Mouse (Mus musculus) embryonic facial prominence, embryonic 11.5 days (tissue): Measurements from ENCODE around the gene Gpha2. TPM values are rescaled to one million over a fixed set of nuclear protein-coding genes. Genes with fewer than 3 reads are reported as not detected.

Source experiments
- ATAC-seq: fragments of 200-750 bp; cut with Nextera tagmentation; replicated peaks from 2 replicates; pipeline ENCODE4 v1.8.0; 2017; ENCODE audit warnings: low read depth; ENCODE audit not compliant: insufficient number of reproducible peaks, low FRiP score, low TSS enrichment
- DNase-seq: peaks from one replicate; pipeline ENCODE4 v3.0.0-alpha.2; 2015; ENCODE audit warnings: low spot score
- H3K27ac ChIP-seq: fragments of 300-500 bp; sonication (generic); replicated peaks from 2 replicates; pipeline ENCODE4 v1.5.1; 2014; ENCODE audit warnings: mild to moderate bottlenecking, low read depth, low read length, control low read depth
- H3K27me3 ChIP-seq: fragments of 300-500 bp; sonication (generic); 2 replicates; pipeline ENCODE4 v1.6.1; 2014; ENCODE audit warnings: mild to moderate bottlenecking, low read length, moderate library complexity, mixed read lengths; ENCODE audit not compliant: control insufficient read depth, insufficient read depth
- H3K36me3 ChIP-seq: fragments of 300-500 bp; sonication (generic); replicated peaks from 2 replicates; pipeline ENCODE4 v1.6.1; 2014; ENCODE audit warnings: low read depth, mild to moderate bottlenecking, low read length, moderate library complexity, mixed read lengths; ENCODE audit not compliant: control insufficient read depth, insufficient read depth
- H3K4me1 ChIP-seq: fragments of 300-500 bp; sonication (generic); 2 replicates; pipeline ENCODE4 v1.6.1; 2014; ENCODE audit warnings: low read length, mixed read lengths; ENCODE audit not compliant: control insufficient read depth, insufficient read depth
- H3K4me2 ChIP-seq: fragments of 300-500 bp; sonication (generic); 2 replicates; pipeline ENCODE4 v1.6.1; 2014; ENCODE audit warnings: low read depth, mild to moderate bottlenecking, control low read depth, low read length, moderate library complexity
- H3K4me3 ChIP-seq: fragments of 300-500 bp; sonication (generic); 2 replicates; pipeline ENCODE4 v1.5.1; 2014; ENCODE audit warnings: low read depth, low read length, control low read depth
- H3K9ac ChIP-seq: fragments of 300-500 bp; sonication (generic); replicated peaks from 2 replicates; pipeline ENCODE4 v1.6.1; 2014; ENCODE audit warnings: mild to moderate bottlenecking, control low read depth, low read length
- H3K9me3 ChIP-seq: fragments of 300-500 bp; sonication (generic); replicated peaks from 2 replicates; pipeline ENCODE4 v1.6.1; 2016; ENCODE audit warnings: mild to moderate bottlenecking, low read length, inconsistent platforms, mixed read lengths; ENCODE audit not compliant: control insufficient read depth
- WGBS: fragments of 180-500 bp; shearing (Covaris S2); extraction: QIAGEN DNeasy Blood & Tissue Kit; methylation state at CpG from one replicate; pipeline ENCODE4 v1.1.7; 2014; 5-methylcytosine and 5-hydroxymethylcytosine counted together
- polyA plus RNA-seq: library from polyadenylated mRNA; unstranded; fragments of >200 nt; fragmentation: Nextera tagmentation; extraction: Ambion mirVana; gene quantifications from 2 replicates; pipeline ENCODE4 v1.2.1, GENCODE M21; 2014

Gene Gpha2
- polyA plus RNA-seq, 1 experiment from 2014 or later: 1.9 TPM

DNA sequence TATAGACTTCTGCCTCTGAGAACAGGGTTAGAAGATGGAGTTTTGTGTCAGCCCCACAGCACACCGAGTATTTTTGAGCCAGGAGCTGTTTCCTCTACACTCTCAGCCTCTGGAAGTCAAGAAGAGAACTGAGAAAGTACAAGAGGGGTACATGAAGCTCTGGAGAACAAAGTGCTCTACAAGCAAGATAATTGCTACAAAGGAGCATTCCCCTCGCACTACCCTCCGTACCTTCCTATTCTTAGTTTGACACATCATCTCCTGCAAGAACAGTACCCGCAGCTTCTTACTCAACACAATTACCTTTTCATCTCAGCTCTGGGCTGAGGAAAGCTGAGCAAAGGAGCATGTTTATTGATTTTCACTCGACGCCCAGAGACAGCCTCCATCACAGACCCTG, 7.6 kb upstream of the Gpha2 start:
- Histone ChIP-seq H3K4me3 (no peak overlapping the region), H3K27ac (no peak overlapping the region), H3K4me2 (no peak overlapping the region), H3K4me1 (no peaks in the 10 kb centered on the region), H3K27me3 (no peaks in the 10 kb centered on the region), H3K36me3 (no peaks in the 10 kb centered on the region), H3K9me3 (no peaks in the 10 kb centered on the region), H3K9ac (no peak overlapping the region)
- WGBS: 72% methylated on average over 6 of the region's 6 CpGs
- DNase-seq (no peak), ATAC-seq (no peak)

DNA sequence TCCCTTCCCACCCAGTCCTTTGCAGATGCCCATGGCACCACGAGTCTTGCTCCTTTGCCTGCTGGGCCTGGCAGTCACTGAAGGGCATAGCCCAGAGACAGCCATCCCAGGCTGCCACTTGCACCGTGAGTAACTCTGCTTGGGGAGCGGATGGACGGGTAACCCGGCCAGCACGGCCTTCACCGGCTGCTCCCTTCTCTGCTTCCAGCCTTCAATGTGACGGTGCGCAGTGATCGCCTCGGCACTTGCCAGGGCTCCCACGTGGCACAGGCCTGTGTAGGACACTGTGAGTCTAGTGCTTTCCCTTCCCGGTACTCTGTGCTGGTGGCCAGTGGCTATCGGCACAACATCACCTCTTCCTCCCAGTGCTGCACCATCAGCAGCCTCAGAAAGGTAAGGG, 583 bp downstream of the Gpha2 start:
- no peak overlapping the region for H3K4me2 ChIP-seq
- no peak for DNase-seq
- H3K9ac ChIP-seq: no peak overlapping the region
- H3K27me3 ChIP-seq: no peaks in the 10 kb centered on the region
- H3K9me3 ChIP-seq: no peaks in the 10 kb centered on the region
- no peaks in the 10 kb centered on the region for H3K4me1 ChIP-seq
- no peak overlapping the region for H3K4me3 ChIP-seq
- 0 out of 2 replicates have a peak, but pooled peaks have one; percentile 32 for ATAC-seq
- 86% methylated on average over 14 of the region's 14 CpGs for WGBS
- peaks cover 2% of the 10 kb centered on the region; the same call in 1 of the 2 replicates for H3K36me3 ChIP-seq
- H3K27ac ChIP-seq: no peak overlapping the region

DNA sequence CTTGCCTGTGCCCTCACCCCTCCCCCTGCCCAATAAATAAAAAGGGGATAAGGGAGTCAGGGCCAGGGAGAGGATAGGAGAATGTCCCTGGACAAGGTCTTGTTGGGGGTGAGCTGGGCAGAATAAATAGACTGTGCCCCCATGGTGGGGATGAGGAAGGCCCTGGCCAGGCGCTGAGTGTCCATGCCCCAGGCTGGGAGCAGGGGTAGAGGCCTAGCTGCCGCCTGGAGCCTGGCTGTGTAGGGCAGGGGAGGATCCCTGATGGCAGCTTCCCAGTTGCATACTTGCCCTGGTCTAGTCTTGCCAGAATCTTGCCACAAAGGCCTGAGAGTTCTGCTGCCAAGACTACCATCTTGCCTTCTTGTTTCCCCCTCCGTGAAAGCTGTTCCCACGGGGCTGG, 1.7 kb downstream of the Gpha2 start:
- no peaks in the 10 kb centered on the region for H3K4me1 ChIP-seq
- H3K27me3 ChIP-seq: no peaks in the 10 kb centered on the region
- no peak overlapping the region for H3K4me3 ChIP-seq
- no peak overlapping the region for H3K9ac ChIP-seq
- H3K4me2 ChIP-seq: no peak overlapping the region
- 79% methylated on average over 4 of the region's 4 CpGs for WGBS
- DNase-seq: no peak
- H3K27ac ChIP-seq: no peak overlapping the region
- no peaks in the 10 kb centered on the region for H3K9me3 ChIP-seq
- H3K36me3 ChIP-seq: peaks cover 2% of the 10 kb centered on the region; the same call in 1 of the 2 replicates
- ATAC-seq: no peak

DNA sequence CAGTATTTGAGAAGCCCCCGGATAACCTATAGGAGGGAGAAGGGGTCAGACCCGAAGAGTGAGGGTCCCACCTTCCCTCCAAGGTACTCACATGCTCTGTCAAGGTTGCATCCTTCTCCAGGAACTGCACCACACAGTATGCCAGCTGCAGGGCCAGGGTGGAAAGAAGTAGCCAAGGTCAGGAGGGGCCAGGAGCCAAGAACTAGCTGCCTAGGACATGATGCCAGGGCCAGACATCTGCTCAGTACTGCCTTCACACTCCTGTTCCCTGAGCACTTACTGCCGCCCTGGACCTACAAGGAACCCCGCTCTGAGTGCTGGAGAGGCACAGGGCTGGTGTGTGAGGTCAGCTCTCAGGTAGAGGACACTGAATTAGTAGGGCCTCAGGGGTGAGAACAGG, 4.2 kb downstream of the Gpha2 start:
- ATAC-seq (no peak), DNase-seq (no peak)
- 82% methylated on average over 4 of the region's 4 CpGs for WGBS
- Histone ChIP-seq H3K9me3 (no peaks in the 10 kb centered on the region), H3K4me3 (no peak overlapping the region), H3K4me1 (peaks cover 3% of the 10 kb centered on the region; the same call in 1 of the 2 replicates), H3K27me3 (no peaks in the 10 kb centered on the region), H3K9ac (no peak overlapping the region), H3K4me2 (no peak overlapping the region), H3K27ac (no peak overlapping the region), H3K36me3 (peaks cover 2% of the 10 kb centered on the region; the same call in 1 of the 2 replicates)

DNA sequence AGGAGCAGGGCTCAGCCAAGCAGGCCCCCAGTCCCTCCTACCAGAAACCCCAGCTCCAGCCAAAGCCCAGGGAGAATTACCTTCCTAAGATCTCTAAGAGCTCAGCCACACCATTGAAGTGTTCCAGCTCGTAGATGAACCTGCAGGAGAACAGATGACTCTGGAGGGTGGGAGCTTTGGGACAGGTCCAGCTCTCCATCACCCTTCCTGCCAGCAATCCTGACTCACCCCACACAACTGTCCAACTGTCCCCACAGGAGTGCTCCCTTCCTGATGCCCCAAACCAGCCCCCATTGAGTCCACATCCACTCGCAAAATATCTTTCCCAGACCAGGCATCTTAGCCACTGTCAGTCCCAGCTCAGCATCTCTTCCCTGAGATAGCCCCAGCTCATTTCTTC, 4.9 kb downstream of the Gpha2 start:
- no peaks in the 10 kb centered on the region for H3K9me3 ChIP-seq
- no peak overlapping the region for H3K4me3 ChIP-seq
- H3K27me3 ChIP-seq: no peaks in the 10 kb centered on the region
- H3K27ac ChIP-seq: no peak overlapping the region
- no peak for DNase-seq
- H3K4me1 ChIP-seq: peaks cover 3% of the 10 kb centered on the region; the same call in 1 of the 2 replicates
- no peak for ATAC-seq
- WGBS: 68% methylated on average over 2 of the region's 2 CpGs
- H3K9ac ChIP-seq: no peak overlapping the region
- H3K4me2 ChIP-seq: no peak overlapping the region
- H3K36me3 ChIP-seq: peaks cover 2% of the 10 kb centered on the region; the same call in 1 of the 2 replicates

DNA sequence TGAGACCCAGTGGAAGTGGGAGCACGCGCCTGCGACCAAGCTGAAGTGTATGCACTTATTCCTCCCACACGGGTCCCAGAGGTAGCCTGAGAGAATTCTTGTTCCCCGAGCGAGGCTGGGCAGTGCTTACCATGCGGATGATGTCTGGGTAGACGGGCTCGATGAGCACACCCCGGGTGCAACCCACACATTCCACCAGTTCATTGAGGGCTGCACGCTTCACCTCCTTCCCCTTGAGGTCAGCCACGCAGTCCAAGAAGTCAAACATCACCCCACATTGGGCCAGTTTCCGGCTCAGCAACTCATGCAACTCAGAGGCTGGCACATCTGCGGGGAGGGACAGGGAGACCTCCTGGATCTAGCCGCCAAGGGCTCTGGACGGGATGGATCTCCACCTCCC, 7.5 kb downstream of the Gpha2 start:
- Histone ChIP-seq H3K4me1 (peaks cover 3% of the 10 kb centered on the region; the same call in 1 of the 2 replicates), H3K4me3 (no peak overlapping the region), H3K9me3 (no peaks in the 10 kb centered on the region), H3K36me3 (peaks cover 2% of the 10 kb centered on the region; the same call in 1 of the 2 replicates), H3K4me2 (no peak overlapping the region), H3K9ac (no peak overlapping the region), H3K27ac (no peak overlapping the region), H3K27me3 (no peaks in the 10 kb centered on the region)
- DNase-seq: no peak
- no peak for ATAC-seq
- WGBS: 89% methylated on average over 16 of the region's 16 CpGs

DNA sequence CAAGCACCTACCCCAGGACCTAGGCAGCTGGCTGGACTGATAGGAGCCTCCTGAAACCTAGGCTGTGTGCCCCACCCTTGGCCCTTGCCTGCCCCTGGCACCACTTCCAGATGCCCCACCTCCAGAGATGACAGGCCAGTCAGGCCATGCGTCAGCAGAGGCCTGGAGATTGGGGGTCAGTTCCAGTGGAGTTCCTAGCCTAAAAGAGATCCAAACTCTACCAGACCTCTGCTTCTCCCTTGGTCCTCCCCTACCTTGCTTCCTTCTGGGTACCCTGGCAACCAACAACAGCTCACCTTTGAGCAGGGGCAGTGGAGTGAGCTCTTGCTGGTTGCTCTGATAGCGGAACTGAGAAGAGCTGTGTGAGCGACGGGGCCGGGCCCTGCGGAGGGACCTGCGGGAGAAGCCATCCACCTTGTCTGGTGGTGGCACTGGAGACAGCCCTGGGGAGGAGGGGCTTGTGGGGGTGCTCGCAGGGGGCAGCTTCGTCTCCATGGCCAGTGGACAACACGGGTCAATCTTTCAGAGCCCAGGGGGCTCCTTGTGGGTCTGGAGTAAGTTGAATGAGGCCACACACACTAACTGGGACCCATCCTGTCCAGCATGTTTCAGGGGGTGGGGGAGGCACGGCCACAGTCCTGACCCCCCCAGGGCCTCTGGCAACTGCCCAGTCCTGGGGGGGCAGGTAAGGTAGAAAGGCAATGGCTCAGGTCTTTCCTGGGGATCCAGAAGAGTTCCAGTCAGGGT, 8.3 kb downstream of the Gpha2 start:
- Histone ChIP-seq H3K36me3 (peaks cover 2% of the 10 kb centered on the region; the same call in 1 of the 2 replicates), H3K9ac (peak overlapping the region; percentile 80), H3K4me3 (peak overlapping the region; percentile 79), H3K9me3 (no peaks in the 10 kb centered on the region), H3K27me3 (no peaks in the 10 kb centered on the region), H3K4me1 (peaks cover 3% of the 10 kb centered on the region; the same call in 1 of the 2 replicates), H3K27ac (no peak overlapping the region), H3K4me2 (peak overlapping the region; percentile 89)
- WGBS: 67% methylated on average over 11 of the region's 11 CpGs
- DNase-seq (no peak), ATAC-seq (no peak)
